Mouse (Mus musculus): Measurements from ENCODE around the gene Gm3005. TPM values are rescaled to one million over a fixed set of nuclear protein-coding genes. Genes with fewer than 3 reads are reported as not detected.
"Not testable (repeated sequence)": the region's sequence is repeated elsewhere in the genome, so short reads cannot be mapped to it uniquely, and the experiment has no call there.

Gene Gm3005
- total RNA-seq (2021): under 1 TPM in 1 of 2 experiments, not detected in 1; 0.94 TPM
- long read RNA-seq, experiment 1, partial matches to known transcripts: 1 of 13 reads
- long read RNA-seq, experiment 1, other reads (novel, unspliced or antisense): 12 of 13 reads
- long read RNA-seq, experiment 2, partial matches to known transcripts: 0 of 6 reads
- long read RNA-seq, experiment 2, other reads (novel, unspliced or antisense): 6 of 6 reads

GRCm38 (mm10) chr14:3427803-3428202 lies at the start of gene Gm3005:
Gm3005 (plus strand) TSS chr14:3428103.
- DNase-seq (ENCODE audit: extremely low spot score in 1 of 2, low spot score in 2 of 2); intact Hi-C loops (cut with DNase I); H3K27ac ChIP-seq; H3K4me3 ChIP-seq: not testable (repeated sequence)

- H3K4me3 ChIP-seq; H3K27ac ChIP-seq; intact Hi-C loops (cut with DNase I); DNase-seq (ENCODE audit: extremely low spot score in 1 of 2, low spot score in 2 of 2): not testable (repeated sequence)
Measured at GRCm38 (mm10) chr14:3394793-3395192, 33.1 kb upstream of the Gm3005 start, which contains the start of gene Gm10413. Gm10413 (plus strand) TSS chr14:3395093.

GRCm38 (mm10) chr14:3412314-3412713 lies 15.6 kb upstream of the Gm3005 start, which contains the start of gene Gm10409:
Gm10409 (plus strand) TSS chr14:3412614.
- intact Hi-C loops (cut with DNase I); DNase-seq (ENCODE audit: extremely low spot score in 1 of 2, low spot score in 2 of 2); H3K4me3 ChIP-seq; H3K27ac ChIP-seq: not testable (repeated sequence)

- DNase-seq (ENCODE audit: extremely low spot score in 1 of 2, low spot score in 2 of 2); H3K27ac ChIP-seq; H3K4me3 ChIP-seq; intact Hi-C loops (cut with DNase I): not testable (repeated sequence)
Measured at GRCm38 (mm10) chr14:3449079-3449478, 21.2 kb downstream of the Gm3005 start, which contains the start of gene Gm10408. Gm10408 (plus strand) TSS chr14:3449379.

- H3K27ac ChIP-seq; intact Hi-C loops (cut with DNase I); DNase-seq (ENCODE audit: extremely low spot score in 1 of 2, low spot score in 2 of 2); H3K4me3 ChIP-seq: not testable (repeated sequence)
Measured at GRCm38 (mm10) chr14:3634212-3634611, 206.3 kb downstream of the Gm3005 start, which contains the start of gene Gm3012. Gm3012 (plus strand) TSS chr14:3634512.

Other genes with a start within 250 kb of the Gm3005 start
- gene Gm5795, start 239.8 kb upstream of the Gm3005 start, total RNA-seq (2021): not detected
- gene D830030K20Rik, start 219.6 kb upstream of the Gm3005 start, total RNA-seq (2021): 1 to 10 TPM; 4.7 to 5.8 TPM
- not detected for gene Gm2956, start 95.5 kb upstream of the Gm3005 start, total RNA-seq (2021)
- not detected for gene Gm10413, start 33.0 kb upstream of the Gm3005 start, total RNA-seq (2021)
- gene Gm10409, start 15.5 kb upstream of the Gm3005 start, total RNA-seq (2021): 1 to 10 TPM; 1.9 to 2.5 TPM
- not detected for gene Gm10408, start 21.3 kb downstream of the Gm3005 start, total RNA-seq (2021)
- gene Gm3012, start 206.4 kb downstream of the Gm3005 start, total RNA-seq (2021): not detected
- 1 to 10 TPM; 1.9 to 2.5 TPM for gene Gm3020, start 223.9 kb downstream of the Gm3005 start, total RNA-seq (2021)